8 mouse cellular contexts compared by ENCODE assay signal in the genomic region with DNA sequence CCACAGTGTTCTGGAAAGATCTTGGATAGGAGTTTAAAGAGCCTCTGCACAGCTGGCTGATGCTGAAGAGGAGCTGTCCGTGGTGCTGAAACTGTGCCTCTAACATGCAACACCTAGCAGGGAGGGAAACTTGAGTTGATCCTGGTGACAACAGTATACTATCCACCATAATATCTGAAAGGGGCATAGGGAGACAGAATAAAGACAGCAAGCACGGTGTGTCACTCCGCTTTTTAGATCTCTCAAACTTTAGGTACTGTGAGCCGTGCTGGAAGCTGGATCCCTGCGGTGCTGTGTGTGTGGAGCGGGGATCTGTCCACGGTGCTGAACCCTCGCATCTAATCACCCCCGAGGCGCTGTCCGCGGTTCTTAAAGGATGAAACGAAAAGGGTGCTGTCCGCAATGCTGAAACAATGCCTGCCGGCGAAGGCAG. TPM values are rescaled to one million over a fixed set of nuclear protein-coding genes. Genes with fewer than 3 reads are reported as not detected.
DNase-seq lines count a peak whose midpoint lies in the region; ATAC-seq and TF ChIP-seq lines count a peak whose summit lies in the region.

No protein-coding gene starts in this region.

- H3K9me3 ChIP-seq in hindbrain, embryonic 14.5 days (ENCODE audit: control insufficient read depth, low read length): no peaks in the 10 kb centered on the region
- H3K9me3 ChIP-seq in limb, embryonic 10.5 days (replicated peaks): no peaks in the 10 kb centered on the region
- no peaks in the 10 kb centered on the region for H3K9me3 ChIP-seq in midbrain, embryonic 13.5 days

- ATAC-seq in hindbrain, embryonic 14.5 days (ENCODE audit: low FRiP score): no peak
- no peak for ATAC-seq in midbrain, embryonic 13.5 days

- peak; percentile 87 for DNase-seq in Muller cell, postnatal 12 days (ENCODE audit: inconsistent ontology term)
- DNase-seq in adrenal gland, postnatal 4 days (ENCODE audit: low spot score in 2 of 2): peak; percentile 67 to 70
- peak; percentile 85 for DNase-seq in gastrocnemius, adult 2 months
- peak; percentile 73 for DNase-seq in hindbrain, embryonic 14.5 days (ENCODE audit: low spot score)
- peak; percentile 95 for DNase-seq in limb, embryonic 10.5 days (ENCODE audit: low spot score)
- peak; percentile 71 to 90 for DNase-seq in spleen, postnatal 4 days (ENCODE audit: low spot score in 2 of 2)
- no peak for DNase-seq in left cerebral cortex, postnatal 25 days (ENCODE audit: low spot score in 2 of 2)

- no peak for TF ChIP-seq CTCF in gastrocnemius, adult 2 months (IDR thresholded peaks at IDR 0.05)

- no peak overlapping the region for H3K4me3 ChIP-seq in gastrocnemius, adult 2 months
- peak overlapping the region; percentile 76 for H3K4me3 ChIP-seq in hindbrain, embryonic 14.5 days (replicated peaks; ENCODE audit: low read length)
- no peak overlapping the region for H3K4me3 ChIP-seq in limb, embryonic 10.5 days
- H3K4me3 ChIP-seq in midbrain, embryonic 13.5 days (replicated peaks): peak overlapping the region; percentile 59

- under 1% methylated on average over 16 of the region's 16 CpGs for WGBS in hindbrain, embryonic 14.5 days
- WGBS in limb, embryonic 10.5 days: 1% methylated on average over 16 of the region's 16 CpGs
- under 1% methylated on average over 16 of the region's 16 CpGs for WGBS in midbrain, embryonic 13.5 days

- H3K4me2 ChIP-seq in hindbrain, embryonic 14.5 days (replicated peaks): peak overlapping the region; percentile 66
- peak overlapping the region; percentile 74 for H3K4me2 ChIP-seq in midbrain, embryonic 13.5 days (replicated peaks)

- intact Hi-C loops in gastrocnemius, adult 2 months (cut with DNase I): no loop called here
- intact Hi-C loops in left cerebral cortex, postnatal 25 days (cut with DNase I): loop anchor here (5.0 kb wide), 1 partner anchor 166 kb away; no protein-coding TSS in a partner anchor

- no peaks in the 10 kb centered on the region for H3K36me3 ChIP-seq in hindbrain, embryonic 14.5 days (replicated peaks; ENCODE audit: control insufficient read depth, insufficient read depth)
- H3K36me3 ChIP-seq in limb, embryonic 10.5 days: no peaks in the 10 kb centered on the region
- no peaks in the 10 kb centered on the region for H3K36me3 ChIP-seq in midbrain, embryonic 13.5 days

- peaks cover 45% of the 10 kb centered on the region for H3K4me1 ChIP-seq in hindbrain, embryonic 14.5 days (replicated peaks; ENCODE audit: control insufficient read depth, insufficient read depth, low read length)
- H3K4me1 ChIP-seq in limb, embryonic 10.5 days: peaks cover 10% of the 10 kb centered on the region
- peaks cover 67% of the 10 kb centered on the region for H3K4me1 ChIP-seq in midbrain, embryonic 13.5 days (replicated peaks)

- H3K27me3 ChIP-seq in hindbrain, embryonic 14.5 days (ENCODE audit: control insufficient read depth, insufficient read depth, low read length): peaks cover 29% of the 10 kb centered on the region; the same call in 1 of the 2 replicates
- H3K27me3 ChIP-seq in limb, embryonic 10.5 days (ENCODE audit: low read depth, poor library complexity, severe bottlenecking): peaks cover 49% of the 10 kb centered on the region
- H3K27me3 ChIP-seq in midbrain, embryonic 13.5 days: peaks cover 35% of the 10 kb centered on the region

- peak overlapping the region; percentile 55 for H3K9ac ChIP-seq in hindbrain, embryonic 14.5 days
- peak overlapping the region; percentile 28; the same call in 1 of the 2 replicates for H3K9ac ChIP-seq in midbrain, embryonic 13.5 days (replicated peaks)

- H3K27ac ChIP-seq in gastrocnemius, adult 2 months: no peak overlapping the region
- peak overlapping the region; percentile 89 for H3K27ac ChIP-seq in hindbrain, embryonic 14.5 days
- no peak overlapping the region for H3K27ac ChIP-seq in limb, embryonic 10.5 days
- H3K27ac ChIP-seq in midbrain, embryonic 13.5 days: peak overlapping the region; percentile 39; the same call in 1 of the 2 replicates

RNA-seq across cellular contexts. Expression of a gene that starts 1.2 kb away (rescaled TPM):
- total RNA-seq in adrenal gland, postnatal 4 days (2021): 10 to 100 TPM; 17.6 to 24.9 TPM
- total RNA-seq in gastrocnemius, adult 2 months (2021): not detected
- polyA plus RNA-seq in hindbrain, embryonic 14.5 days (2014; fragmentation: Nextera tagmentation; extraction: Ambion mirVana): 48.4 and 48.9 TPM in 2 replicates
- not detected in 2 replicates for polyA plus RNA-seq in limb, embryonic 10.5 days (2016; fragmentation: Nextera tagmentation; extraction: Ambion mirVana)
- 11.3 and 19.3 TPM in 2 replicates for polyA plus RNA-seq in midbrain, embryonic 13.5 days (2015; fragmentation: Nextera tagmentation; extraction: Ambion mirVana)
- 100 to 1,000 TPM; 171 to 175 TPM for total RNA-seq in left cerebral cortex, postnatal 25 days (2021)

Comparison
In these comparisons a context has a peak if more than half of its experiments do, and no peak if none do; other contexts are left out.
1. DNase-seq: peak in Muller cell, postnatal 12 days (single experiment), adrenal gland, postnatal 4 days (2 of 2), gastrocnemius, adult 2 months (single experiment), hindbrain, embryonic 14.5 days (single experiment), limb, embryonic 10.5 days (single experiment) and spleen, postnatal 4 days (2 of 2); none in left cerebral cortex, postnatal 25 days (0 of 2).
2. H3K27ac ChIP-seq: peak in hindbrain, embryonic 14.5 days (single experiment) and midbrain, embryonic 13.5 days (single experiment); none in gastrocnemius, adult 2 months (single experiment) and limb, embryonic 10.5 days (single experiment).
3. H3K4me3 ChIP-seq: peak in hindbrain, embryonic 14.5 days (single experiment) and midbrain, embryonic 13.5 days (single experiment); none in gastrocnemius, adult 2 months (single experiment) and limb, embryonic 10.5 days (single experiment).
4. RNA of a gene that starts 1.2 kb away (total RNA-seq): 171 to 175 TPM in left cerebral cortex, postnatal 25 days and 17.6 to 24.9 TPM in adrenal gland, postnatal 4 days; not detected in gastrocnemius, adult 2 months; every median in the first group is over 10 times any median in the second.